Mouse (Mus musculus): Measurements from ENCODE around the gene Fndc3b. TPM values are rescaled to one million over a fixed set of nuclear protein-coding genes. Genes with fewer than 3 reads are reported as not detected.

Gene Fndc3b
- polyA plus RNA-seq, 1 experiment from 2014 or later = 4.7 TPM

GRCm38 (mm10) chr3:27686732-27687491 lies 24.2 kb downstream of the Fndc3b start:
- Histone ChIP-seq H3K9ac (ENCODE audit: low read length) (no peak overlapping the region), H3K4me2 (ENCODE audit: low read length) (no peak overlapping the region), H3K27me3 (replicated peaks; ENCODE audit: control insufficient read depth, insufficient read depth, low read length) (no peaks in the 10 kb centered on the region), H3K4me3 (ENCODE audit: low read depth, low read length) (no peak overlapping the region), H3K36me3 (ENCODE audit: control insufficient read depth, insufficient read depth, low read length) (no peaks in the 10 kb centered on the region; the same call in 1 of the 2 replicates), H3K27ac (ENCODE audit: low read depth, low read length) (no peak overlapping the region), H3K4me1 (ENCODE audit: control insufficient read depth, insufficient read depth, low read length) (no peaks in the 10 kb centered on the region; the same call in 1 of the 2 replicates), H3K9me3 (replicated peaks; ENCODE audit: control insufficient read depth, low read length) (no peaks in the 10 kb centered on the region)
- peak; percentile 49 for DNase-seq (ENCODE audit: low spot score)
- ATAC-seq = no peak
- WGBS = 84% methylated on average over 19 of the region's 19 CpGs

GRCm38 (mm10) chr3:27685650-27686208 lies 25.4 kb downstream of the Fndc3b start:
- ATAC-seq (no peak), DNase-seq (ENCODE audit: low spot score) (no peak)
- Histone ChIP-seq H3K9me3 (replicated peaks; ENCODE audit: control insufficient read depth, low read length) (no peaks in the 10 kb centered on the region), H3K4me3 (ENCODE audit: low read depth, low read length) (no peak overlapping the region), H3K4me2 (ENCODE audit: low read length) (no peak overlapping the region), H3K4me1 (ENCODE audit: control insufficient read depth, insufficient read depth, low read length) (no peaks in the 10 kb centered on the region; the same call in 1 of the 2 replicates), H3K27ac (ENCODE audit: low read depth, low read length) (no peak overlapping the region), H3K9ac (ENCODE audit: low read length) (no peak overlapping the region), H3K27me3 (replicated peaks; ENCODE audit: control insufficient read depth, insufficient read depth, low read length) (no peaks in the 10 kb centered on the region), H3K36me3 (ENCODE audit: control insufficient read depth, insufficient read depth, low read length) (no peaks in the 10 kb centered on the region; the same call in 1 of the 2 replicates)
- WGBS = 94% methylated on average over 14 of the region's 14 CpGs

DNA sequence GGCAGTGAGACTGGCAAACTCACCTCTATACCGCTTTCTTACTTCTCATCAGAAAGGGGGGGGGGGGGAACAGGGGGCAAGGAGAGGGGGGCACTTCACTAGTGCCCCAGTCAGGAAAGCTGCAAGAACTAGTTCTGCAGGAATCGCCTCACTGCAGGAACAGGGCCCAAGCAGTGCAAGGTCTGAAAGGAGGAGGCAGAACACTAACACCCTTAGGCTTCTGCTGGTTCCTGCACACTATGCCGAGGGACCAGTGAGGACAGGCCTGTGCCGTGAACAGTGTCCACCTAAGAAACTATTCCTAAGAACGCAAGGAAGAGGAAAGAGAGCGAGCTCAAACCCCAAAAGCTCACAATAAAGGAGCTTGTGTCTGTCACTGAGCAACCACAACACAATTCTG lies 26.0 kb downstream of the Fndc3b start:
- Histone ChIP-seq H3K9ac (ENCODE audit: low read length) (no peak overlapping the region), H3K4me3 (ENCODE audit: low read depth, low read length) (no peak overlapping the region), H3K27ac (ENCODE audit: low read depth, low read length) (no peak overlapping the region), H3K36me3 (ENCODE audit: control insufficient read depth, insufficient read depth, low read length) (no peaks in the 10 kb centered on the region; the same call in 1 of the 2 replicates), H3K27me3 (replicated peaks; ENCODE audit: control insufficient read depth, insufficient read depth, low read length) (no peaks in the 10 kb centered on the region), H3K4me1 (ENCODE audit: control insufficient read depth, insufficient read depth, low read length) (no peaks in the 10 kb centered on the region; the same call in 1 of the 2 replicates), H3K4me2 (ENCODE audit: low read length) (no peak overlapping the region), H3K9me3 (replicated peaks; ENCODE audit: control insufficient read depth, low read length) (no peaks in the 10 kb centered on the region)
- 86% methylated on average over 6 of the region's 6 CpGs for WGBS
- DNase-seq (ENCODE audit: low spot score) = no peak
- no peak for ATAC-seq

GRCm38 (mm10) chr3:27683374-27683773 lies 27.7 kb downstream of the Fndc3b start:
- WGBS = 94% methylated on average over 4 of the region's 4 CpGs

GRCm38 (mm10) chr3:27677574-27677973 lies 33.5 kb downstream of the Fndc3b start:
- peak; percentile 79; the same call in 1 of the 2 replicates for ATAC-seq
- 42% methylated on average over 6 of the region's 6 CpGs for WGBS
- H3K4me1 ChIP-seq (ENCODE audit: control insufficient read depth, insufficient read depth, low read length) = peaks cover 6% of the 10 kb centered on the region

More at GRCm38 (mm10) chr3:27683374-27683773, 27.7 kb downstream of the Fndc3b start:
- H3K4me1 ChIP-seq (ENCODE audit: control insufficient read depth, insufficient read depth, low read length) = no peaks in the 10 kb centered on the region
- no peaks in the 10 kb centered on the region; the same call in 1 of the 2 replicates for H3K36me3 ChIP-seq (ENCODE audit: control insufficient read depth, insufficient read depth, low read length)
- H3K4me3 ChIP-seq (ENCODE audit: low read depth, low read length) = no peak overlapping the region
- H3K27ac ChIP-seq (ENCODE audit: low read depth, low read length) = no peak overlapping the region
- no peak for DNase-seq (ENCODE audit: low spot score)
- no peak overlapping the region for H3K4me2 ChIP-seq (ENCODE audit: low read length)
- no peaks in the 10 kb centered on the region for H3K27me3 ChIP-seq (replicated peaks; ENCODE audit: control insufficient read depth, insufficient read depth, low read length)
- no peaks in the 10 kb centered on the region for H3K9me3 ChIP-seq (replicated peaks; ENCODE audit: control insufficient read depth, low read length)
- H3K9ac ChIP-seq (ENCODE audit: low read length) = no peak overlapping the region
- ATAC-seq = no peak

DNA sequence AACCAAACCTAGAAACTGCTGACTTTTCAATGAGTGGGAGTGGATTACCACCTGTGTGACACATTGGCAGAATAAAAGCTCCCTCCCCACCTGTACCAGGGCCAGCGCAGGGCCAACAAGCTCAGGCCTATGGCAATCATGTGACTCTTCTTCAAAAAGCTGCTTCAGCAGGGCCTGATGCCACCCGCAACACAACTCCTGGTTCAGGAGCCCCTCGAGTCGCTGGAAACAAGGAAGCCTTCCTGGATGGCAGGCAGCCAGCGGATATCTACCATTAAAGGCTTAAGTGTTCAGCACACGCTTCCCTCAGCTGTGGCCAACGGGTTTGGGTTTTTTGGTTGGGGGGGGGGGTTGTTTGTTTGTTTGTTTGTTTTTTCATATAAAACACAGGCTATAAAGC lies 37.4 kb downstream of the Fndc3b start:
- H3K9me3 ChIP-seq (replicated peaks; ENCODE audit: control insufficient read depth, low read length) = no peaks in the 10 kb centered on the region
- DNase-seq (ENCODE audit: low spot score) = peak; percentile 41
- WGBS = 55% methylated on average over 7 of the region's 7 CpGs

More at GRCm38 (mm10) chr3:27677574-27677973, 33.5 kb downstream of the Fndc3b start:
- no peak overlapping the region for H3K27ac ChIP-seq (ENCODE audit: low read depth, low read length)
- H3K9me3 ChIP-seq (replicated peaks; ENCODE audit: control insufficient read depth, low read length) = no peaks in the 10 kb centered on the region
- peak; percentile 84 for DNase-seq (ENCODE audit: low spot score)
- H3K4me2 ChIP-seq (ENCODE audit: low read length) = no peak overlapping the region
- H3K9ac ChIP-seq (ENCODE audit: low read length) = no peak overlapping the region
- no peak overlapping the region for H3K4me3 ChIP-seq (ENCODE audit: low read depth, low read length)
- no peaks in the 10 kb centered on the region for H3K27me3 ChIP-seq (replicated peaks; ENCODE audit: control insufficient read depth, insufficient read depth, low read length)
- H3K36me3 ChIP-seq (ENCODE audit: control insufficient read depth, insufficient read depth, low read length) = no peaks in the 10 kb centered on the region; the same call in 1 of the 2 replicates

GRCm38 (mm10) chr3:27670416-27670815 lies 40.7 kb downstream of the Fndc3b start:
- Histone ChIP-seq H3K9me3 (replicated peaks; ENCODE audit: control insufficient read depth, low read length) (no peaks in the 10 kb centered on the region), H3K4me1 (ENCODE audit: control insufficient read depth, insufficient read depth, low read length) (no peaks in the 10 kb centered on the region), H3K36me3 (ENCODE audit: control insufficient read depth, insufficient read depth, low read length) (no peaks in the 10 kb centered on the region), H3K9ac (ENCODE audit: low read length) (no peak overlapping the region), H3K27ac (ENCODE audit: low read depth, low read length) (no peak overlapping the region), H3K4me2 (ENCODE audit: low read length) (no peak overlapping the region), H3K4me3 (ENCODE audit: low read depth, low read length) (no peak overlapping the region), H3K27me3 (replicated peaks; ENCODE audit: control insufficient read depth, insufficient read depth, low read length) (no peaks in the 10 kb centered on the region)
- DNase-seq (ENCODE audit: low spot score) = no peak
- WGBS = 85% methylated on average over 12 of the region's 12 CpGs
- no peak for ATAC-seq

More for the DNA sequence above, 37.4 kb downstream of the Fndc3b start:
- no peak overlapping the region for H3K4me2 ChIP-seq (ENCODE audit: low read length)
- H3K9ac ChIP-seq (ENCODE audit: low read length) = no peak overlapping the region
- H3K4me1 ChIP-seq (ENCODE audit: control insufficient read depth, insufficient read depth, low read length) = peaks cover 6% of the 10 kb centered on the region
- H3K4me3 ChIP-seq (ENCODE audit: low read depth, low read length) = no peak overlapping the region
- no peak overlapping the region for H3K27ac ChIP-seq (ENCODE audit: low read depth, low read length)
- no peaks in the 10 kb centered on the region for H3K27me3 ChIP-seq (replicated peaks; ENCODE audit: control insufficient read depth, insufficient read depth, low read length)
- ATAC-seq = no peak
- H3K36me3 ChIP-seq (ENCODE audit: control insufficient read depth, insufficient read depth, low read length) = no peaks in the 10 kb centered on the region

DNA sequence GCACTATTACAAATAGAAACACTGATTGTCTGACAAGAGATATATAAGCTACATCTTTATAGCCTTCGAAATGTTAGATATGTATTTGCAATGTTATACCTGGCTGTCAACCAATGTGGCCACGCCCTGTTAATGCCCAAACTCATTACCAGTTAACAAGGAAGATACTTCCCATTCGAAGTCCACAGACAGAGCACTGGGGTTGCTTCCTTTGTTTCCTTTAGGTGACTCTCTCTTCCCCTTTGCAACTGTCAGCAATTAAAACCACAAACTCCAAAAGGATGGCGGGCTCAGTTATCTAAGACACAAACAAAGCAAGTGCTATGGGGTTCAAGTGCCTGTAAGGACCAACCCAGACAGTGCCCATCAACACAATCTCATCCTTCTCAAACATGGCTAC lies 43.8 kb downstream of the Fndc3b start:
- ATAC-seq = no peak

GRCm38 (mm10) chr3:27665338-27665737 lies 45.8 kb downstream of the Fndc3b start:
- no peaks in the 10 kb centered on the region for H3K4me1 ChIP-seq (ENCODE audit: control insufficient read depth, insufficient read depth, low read length)
- H3K4me3 ChIP-seq (ENCODE audit: low read depth, low read length) = no peak overlapping the region
- H3K4me2 ChIP-seq (ENCODE audit: low read length) = no peak overlapping the region
- H3K27me3 ChIP-seq (replicated peaks; ENCODE audit: control insufficient read depth, insufficient read depth, low read length) = no peaks in the 10 kb centered on the region
- H3K27ac ChIP-seq (ENCODE audit: low read depth, low read length) = no peak overlapping the region
- no peak for ATAC-seq
- no peak for DNase-seq (ENCODE audit: low spot score)
- H3K9me3 ChIP-seq (replicated peaks; ENCODE audit: control insufficient read depth, low read length) = no peaks in the 10 kb centered on the region
- 0% methylated on average over 1 of the region's 1 CpGs for WGBS
- no peak overlapping the region for H3K9ac ChIP-seq (ENCODE audit: low read length)
- no peaks in the 10 kb centered on the region for H3K36me3 ChIP-seq (ENCODE audit: control insufficient read depth, insufficient read depth, low read length)

More for the DNA sequence above, 43.8 kb downstream of the Fndc3b start:
- no peak overlapping the region for H3K4me3 ChIP-seq (ENCODE audit: low read depth, low read length)
- no peak overlapping the region for H3K27ac ChIP-seq (ENCODE audit: low read depth, low read length)
- H3K4me2 ChIP-seq (ENCODE audit: low read length) = no peak overlapping the region
- no peak overlapping the region for H3K9ac ChIP-seq (ENCODE audit: low read length)
- no peaks in the 10 kb centered on the region for H3K9me3 ChIP-seq (replicated peaks; ENCODE audit: control insufficient read depth, low read length)
- no peak for DNase-seq (ENCODE audit: low spot score)
- H3K27me3 ChIP-seq (replicated peaks; ENCODE audit: control insufficient read depth, insufficient read depth, low read length) = no peaks in the 10 kb centered on the region
- H3K4me1 ChIP-seq (ENCODE audit: control insufficient read depth, insufficient read depth, low read length) = no peaks in the 10 kb centered on the region
- 80% methylated on average over 4 of the region's 4 CpGs for WGBS
- no peaks in the 10 kb centered on the region for H3K36me3 ChIP-seq (ENCODE audit: control insufficient read depth, insufficient read depth, low read length)
